Mouse (Mus musculus) midbrain, embryonic 12.5 days (tissue): ENCODE data around the gene Tmem79. TPM values are rescaled to one million over a fixed set of nuclear protein-coding genes. Genes with fewer than 3 reads are reported as not detected.

Source experiments
- polyA plus RNA-seq: library from polyadenylated mRNA; unstranded; fragments of >200 nt; fragmentation: Nextera tagmentation; extraction: Ambion mirVana; gene quantifications from 2 replicates; pipeline ENCODE4 v1.2.1, GENCODE M21; 2016

Tmem79 gene
- polyA plus RNA-seq, 1 experiment from 2014 or later = 2.3 TPM

Other genes with a start within 250 kb of the Tmem79 start
- gene Mef2d, start 193.8 kb downstream of the Tmem79 start, polyA plus RNA-seq = 15.1 and 17.6 TPM in 2 replicates
- 0.26 TPM in 1 of 2 replicates, not detected in the other for gene Rhbg, start 81.4 kb downstream of the Tmem79 start, polyA plus RNA-seq
- not detected in 2 replicates for gene Gm38392, start 48.9 kb downstream of the Tmem79 start, polyA plus RNA-seq
- gene Tsacc, start 39.1 kb downstream of the Tmem79 start, polyA plus RNA-seq = 10.9 and 12.8 TPM in 2 replicates
- gene Cct3, start 39.0 kb downstream of the Tmem79 start, polyA plus RNA-seq = 606 and 646 TPM in 2 replicates
- 104 and 128 TPM in 2 replicates for gene Glmp, start 11.1 kb downstream of the Tmem79 start, polyA plus RNA-seq
- gene Smg5, start 112 bp upstream of the Tmem79 start, polyA plus RNA-seq = 94.1 and 101 TPM in 2 replicates
- 0.82 and 0.89 TPM in 2 replicates for gene Paqr6, start 28.4 kb upstream of the Tmem79 start, polyA plus RNA-seq
- 0.10 TPM in 1 of 2 replicates, not detected in the other for gene Bglap3, start 36.6 kb upstream of the Tmem79 start, polyA plus RNA-seq
- gene Bglap2, start 42.6 kb upstream of the Tmem79 start, polyA plus RNA-seq = not detected in 2 replicates
- gene Bglap, start 48.3 kb upstream of the Tmem79 start, polyA plus RNA-seq = not detected in 2 replicates
- 100.0 and 101 TPM in 2 replicates for gene Pmf1, start 74.2 kb upstream of the Tmem79 start, polyA plus RNA-seq
- gene Slc25a44, start 89.0 kb upstream of the Tmem79 start, polyA plus RNA-seq = 23.6 and 24.6 TPM in 2 replicates
- 19.3 and 20.3 TPM in 2 replicates for gene Sema4a, start 125.0 kb upstream of the Tmem79 start, polyA plus RNA-seq
- 34.3 and 42.8 TPM in 2 replicates for gene Lmna, start 173.8 kb upstream of the Tmem79 start, polyA plus RNA-seq
- gene Mex3a, start 196.2 kb upstream of the Tmem79 start, polyA plus RNA-seq = 47.8 and 49.9 TPM in 2 replicates
- gene Rab25, start 212.2 kb upstream of the Tmem79 start, polyA plus RNA-seq = 0.21 and 0.47 TPM in 2 replicates
- 137 and 152 TPM in 2 replicates for gene Lamtor2, start 216.9 kb upstream of the Tmem79 start, polyA plus RNA-seq
- gene Ubqln4, start 217.6 kb upstream of the Tmem79 start, polyA plus RNA-seq = 64.7 and 71.2 TPM in 2 replicates
- 132 and 137 TPM in 2 replicates for gene Ssr2, start 239.7 kb upstream of the Tmem79 start, polyA plus RNA-seq